Mouse (Mus musculus) retina, adult 2 months (tissue): ENCODE measurements at regions not wholly inside any gene's neighbourhood (a gene's known extent, or its start where the extent isn't known, plus 50 kb on each side); places are given as distances from the start of the nearest gene placed in this dataset.

Experiments used
- DNase-seq: peaks from one replicate; pipeline ENCODE4 v3.0.0-alpha.2; 2012; ENCODE audit warnings: low read depth, low spot score

DNA sequence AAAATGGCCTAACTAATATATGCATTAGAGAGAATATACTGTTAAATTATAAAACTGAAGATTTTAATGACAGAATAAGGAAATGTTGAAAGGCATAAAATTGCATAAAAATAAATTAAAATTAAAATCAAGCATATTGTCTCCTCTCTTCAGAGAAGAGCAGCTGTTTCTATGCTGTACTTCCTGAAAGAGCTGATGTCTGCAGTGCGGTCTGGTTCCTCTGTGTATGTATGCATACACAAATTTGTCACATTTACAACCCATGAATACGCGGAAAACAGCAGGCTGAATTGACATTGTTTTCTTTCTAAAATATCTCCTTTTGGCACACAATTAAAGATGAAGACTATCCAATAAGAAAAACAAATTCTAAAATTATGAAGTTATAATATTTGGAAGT lies 278.5 kb downstream of the Olfr1505 start:
- DNase-seq = no peak

DNA sequence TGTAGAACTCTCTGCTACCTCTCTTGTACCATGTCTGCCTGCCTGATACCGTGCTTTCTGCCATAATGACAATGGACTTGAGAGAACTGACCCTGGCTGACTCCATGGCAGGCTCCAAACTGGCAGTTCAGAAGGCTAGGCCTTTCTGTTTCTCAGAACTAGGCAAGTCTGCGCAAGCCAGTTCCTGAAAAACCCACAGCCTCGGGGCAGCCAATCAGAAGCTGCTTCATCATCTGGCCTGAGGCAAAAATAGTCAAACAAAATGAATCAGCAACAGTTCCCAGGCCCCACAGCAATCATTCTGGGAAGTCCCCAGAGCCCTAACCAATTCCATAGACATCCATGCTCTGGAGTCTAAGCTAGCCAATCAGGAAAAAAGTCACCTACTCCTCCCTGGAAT lies 284.5 kb downstream of the Olfr1505 start:
- no peak for DNase-seq

DNA sequence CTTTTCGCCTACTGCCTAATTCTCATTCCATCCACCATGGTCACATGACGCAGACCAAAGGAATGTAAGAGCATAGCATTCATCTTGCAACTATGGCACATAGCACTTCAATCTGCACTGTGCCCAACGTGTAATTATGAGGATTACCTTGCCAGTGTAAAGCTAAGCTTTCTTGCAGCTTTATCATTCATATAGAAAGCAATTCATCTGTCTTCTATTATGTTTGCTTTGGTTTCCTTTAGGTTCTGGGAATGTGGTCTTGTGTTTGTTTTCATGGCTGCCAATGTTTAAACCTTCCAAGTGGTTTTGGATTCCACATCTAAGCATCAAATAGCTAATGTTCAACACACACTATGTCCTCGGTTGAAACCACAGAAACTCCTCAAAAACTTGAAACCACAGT lies 307.2 kb downstream of the Olfr1505 start:
- DNase-seq = no peak

DNA sequence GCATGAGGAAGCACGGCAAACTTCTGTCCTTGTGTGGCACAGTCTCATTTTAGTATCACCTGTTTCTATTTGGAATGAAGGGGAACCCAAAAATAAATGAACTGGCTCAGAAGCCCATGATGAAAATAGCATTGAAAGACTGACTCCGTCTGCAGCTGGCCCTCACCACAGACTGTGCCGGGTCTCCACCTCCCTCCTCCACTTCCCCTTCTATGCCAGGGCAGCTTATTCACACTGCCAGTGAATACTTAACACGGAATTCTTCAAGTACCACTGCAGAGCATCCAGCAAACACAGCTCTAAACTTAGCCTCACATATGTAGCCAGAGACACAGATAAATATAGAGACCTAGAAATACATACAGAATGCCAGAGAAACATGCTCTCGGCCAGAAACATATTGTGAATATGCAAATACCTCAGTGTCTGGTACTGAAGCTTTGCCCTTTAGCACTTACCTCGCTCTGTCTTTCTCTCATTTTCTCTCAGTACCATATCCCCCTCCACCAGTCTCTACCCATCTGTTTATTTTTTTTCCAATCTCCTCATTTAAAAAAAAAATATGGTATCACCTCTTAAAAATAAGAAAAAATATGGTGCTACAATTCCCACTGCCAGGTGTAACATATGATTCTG lies 311.8 kb downstream of the Olfr1505 start:
- no peak for DNase-seq

DNA sequence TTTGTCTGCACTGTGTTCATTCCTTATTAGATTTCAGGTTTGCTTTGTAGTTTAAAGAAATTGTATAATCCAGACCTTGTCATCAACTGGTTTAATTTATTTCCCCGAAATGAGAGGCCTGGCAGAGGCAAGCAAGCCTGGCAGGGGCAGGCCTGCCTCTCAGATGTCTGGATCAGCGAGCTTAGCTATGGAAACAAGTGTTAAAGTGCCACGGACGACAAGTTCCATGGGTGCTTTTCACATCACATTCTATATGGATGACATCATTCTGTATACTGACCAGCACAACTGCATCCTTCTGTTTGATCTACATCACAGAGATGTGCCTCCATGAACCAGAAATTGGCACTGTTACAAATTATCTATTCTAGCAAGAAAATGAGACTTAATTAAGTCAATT lies 312.5 kb downstream of the Olfr1505 start:
- no peak for DNase-seq

DNA sequence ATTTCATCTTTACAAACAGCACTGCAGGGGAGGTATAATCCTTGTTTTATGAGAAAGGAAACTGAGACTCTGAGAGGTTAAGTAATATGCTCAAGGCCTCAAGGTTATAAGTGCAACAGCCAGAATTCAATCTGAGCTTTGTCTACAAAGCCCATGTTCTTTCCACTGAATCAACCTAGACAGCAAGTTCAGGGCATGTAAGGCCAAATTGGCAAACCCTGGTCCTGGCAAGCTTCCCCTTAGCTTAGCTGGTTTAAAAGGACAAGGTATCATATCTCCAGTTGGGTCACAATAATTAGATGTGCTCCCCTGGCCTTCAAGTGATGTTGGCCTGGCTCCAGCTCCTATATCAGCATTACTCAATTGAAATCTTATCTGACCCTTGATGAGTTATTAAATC lies 313.2 kb downstream of the Olfr1505 start:
- no peak for DNase-seq

DNA sequence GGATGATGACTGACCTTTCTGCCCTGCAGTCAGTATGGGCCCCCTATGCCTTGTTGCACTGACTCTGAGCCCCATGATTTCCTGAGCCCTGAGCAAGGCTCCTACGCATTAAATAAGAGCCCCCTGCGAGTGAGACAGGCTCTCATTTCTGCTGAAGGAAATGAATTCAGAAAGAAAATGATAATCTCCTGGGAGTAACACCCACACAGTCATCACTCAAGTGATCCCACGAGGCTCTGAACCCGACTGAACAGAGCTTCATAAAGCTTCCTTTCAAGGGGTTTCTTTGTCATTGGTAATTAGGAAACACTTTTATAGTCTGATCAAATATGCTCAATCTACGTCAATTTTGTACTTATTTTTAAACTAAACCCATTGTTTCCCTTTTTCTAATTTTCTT lies 330.2 kb downstream of the Olfr1505 start:
- DNase-seq = no peak

DNA sequence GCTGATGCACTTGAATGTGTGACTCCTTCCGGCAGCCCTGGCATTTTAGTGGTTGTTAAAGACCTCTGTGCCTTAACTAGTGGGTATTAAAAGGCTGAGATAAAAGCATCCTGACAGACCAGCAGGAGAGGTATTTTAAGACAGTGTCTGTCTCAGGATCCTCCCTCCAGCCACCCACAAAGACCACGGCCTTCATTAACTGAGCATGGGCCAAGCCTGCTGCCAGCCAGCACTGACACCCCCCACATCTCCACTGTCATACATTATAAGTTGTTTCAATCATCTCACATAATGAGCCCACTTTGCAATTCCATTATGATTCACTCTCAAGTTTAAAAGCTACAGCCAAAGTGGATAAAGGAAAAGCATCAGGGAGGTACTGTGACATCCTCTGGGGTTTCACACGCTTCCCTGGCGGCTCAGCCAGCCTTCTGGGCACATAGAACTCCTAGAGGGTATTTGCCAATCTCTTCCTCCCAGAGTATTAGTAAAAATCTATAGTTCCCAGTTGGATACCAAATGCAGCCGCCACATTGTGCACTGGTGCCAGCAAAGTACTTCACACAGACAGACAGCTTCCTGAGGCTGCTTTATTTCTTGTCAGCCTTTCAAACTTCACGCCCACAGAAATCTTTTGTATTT lies 333.8 kb downstream of the Olfr1505 start:
- no peak for DNase-seq

DNA sequence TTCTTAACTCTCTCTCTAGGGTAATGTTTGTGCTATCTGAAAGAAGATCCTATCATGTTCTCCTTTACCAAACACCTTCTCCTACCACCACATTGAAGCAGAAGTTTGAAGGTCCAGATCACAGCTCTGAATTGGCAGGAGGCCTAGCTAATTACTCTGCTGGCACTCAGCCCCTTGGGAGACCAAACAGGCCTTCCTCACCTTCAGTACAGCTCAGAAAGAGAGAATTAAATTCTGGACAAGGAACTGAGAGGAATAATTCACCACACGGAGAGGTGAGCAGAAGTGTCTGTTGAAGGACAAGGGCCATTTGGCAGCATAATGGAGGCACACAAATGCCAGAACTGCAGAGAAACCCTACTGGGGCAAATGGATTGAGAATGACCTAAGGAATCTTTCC lies 334.6 kb downstream of the Olfr1505 start:
- no peak for DNase-seq

DNA sequence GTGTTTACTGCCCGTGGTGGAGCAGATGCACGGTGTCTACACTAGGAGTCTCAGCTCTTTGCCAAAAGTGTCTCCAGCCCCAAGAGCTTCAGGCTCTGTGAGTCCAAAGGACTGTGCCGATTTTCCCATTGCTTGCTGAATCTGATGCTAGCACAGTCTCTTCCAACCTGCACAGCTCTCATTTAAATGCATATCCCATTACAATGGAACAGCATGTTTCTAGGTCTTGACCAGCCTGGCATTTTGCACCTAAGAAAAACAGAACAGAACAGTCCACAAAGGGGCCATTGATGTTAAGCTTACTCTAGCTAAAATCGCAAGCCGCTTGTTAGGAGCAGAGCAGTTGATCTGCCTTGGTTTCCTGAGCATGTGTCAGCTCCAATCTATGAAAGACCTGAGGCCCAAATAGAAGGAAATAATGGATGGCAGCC lies 339.2 kb downstream of the Tle4 start:
- DNase-seq = no peak

DNA sequence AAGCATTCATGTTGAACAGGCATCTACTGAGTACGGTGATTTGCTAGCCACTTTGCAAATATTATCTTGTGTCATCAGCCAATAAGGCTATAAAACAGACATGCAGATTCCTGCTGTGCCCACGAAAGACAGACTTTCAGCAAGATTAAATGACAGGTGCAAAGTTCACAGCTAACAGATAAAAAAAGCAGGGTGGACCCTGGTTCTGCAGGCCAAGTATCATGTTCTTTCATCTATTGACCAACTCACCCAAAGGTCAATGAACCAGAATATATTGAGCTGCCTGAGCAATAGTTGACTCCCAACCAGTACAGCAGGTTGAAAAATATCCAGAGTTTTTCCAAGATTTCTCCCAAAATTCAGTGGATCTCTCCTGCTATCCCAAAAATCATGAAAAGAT lies 338.6 kb downstream of the Tle4 start:
- no peak for DNase-seq

DNA sequence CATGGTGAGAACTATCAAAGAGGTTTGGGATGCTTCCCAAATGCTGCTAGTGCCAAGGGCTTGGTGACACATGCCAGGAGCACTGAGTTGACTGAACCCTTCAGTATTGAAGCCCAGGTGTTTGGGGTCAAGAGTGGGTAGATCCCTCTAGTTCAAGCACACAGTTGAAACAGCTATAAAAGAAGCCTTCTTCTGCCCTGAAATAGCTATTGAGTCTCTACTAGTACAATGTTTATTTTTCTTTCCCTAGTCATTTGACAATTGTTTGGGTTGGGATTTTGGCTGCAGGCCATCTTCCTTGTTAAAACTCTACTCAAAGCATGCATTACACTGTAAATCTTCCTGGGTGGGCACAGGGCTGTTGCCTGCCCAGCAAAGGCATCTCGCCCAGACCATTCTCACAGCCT lies 308.5 kb downstream of the Tle4 start:
- DNase-seq = no peak

DNA sequence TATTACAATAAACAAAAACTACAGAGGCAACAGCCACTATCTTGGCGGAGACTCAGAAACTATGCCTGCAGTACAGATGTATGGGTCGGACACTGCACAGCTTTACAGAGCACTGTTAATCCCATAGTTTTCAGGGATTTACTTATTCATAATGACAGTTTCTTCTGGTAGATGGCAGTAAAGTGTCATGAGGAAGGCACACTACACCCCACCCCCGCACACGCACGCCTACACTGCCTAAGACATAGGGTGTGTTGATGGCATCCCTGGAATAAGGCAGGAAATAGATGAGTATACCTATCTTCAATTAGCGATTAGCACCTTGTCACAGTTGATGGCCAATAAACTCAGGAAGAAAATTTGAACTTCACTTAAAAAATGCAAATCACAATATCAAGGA lies 306.9 kb downstream of the Tle4 start:
- DNase-seq = no peak

DNA sequence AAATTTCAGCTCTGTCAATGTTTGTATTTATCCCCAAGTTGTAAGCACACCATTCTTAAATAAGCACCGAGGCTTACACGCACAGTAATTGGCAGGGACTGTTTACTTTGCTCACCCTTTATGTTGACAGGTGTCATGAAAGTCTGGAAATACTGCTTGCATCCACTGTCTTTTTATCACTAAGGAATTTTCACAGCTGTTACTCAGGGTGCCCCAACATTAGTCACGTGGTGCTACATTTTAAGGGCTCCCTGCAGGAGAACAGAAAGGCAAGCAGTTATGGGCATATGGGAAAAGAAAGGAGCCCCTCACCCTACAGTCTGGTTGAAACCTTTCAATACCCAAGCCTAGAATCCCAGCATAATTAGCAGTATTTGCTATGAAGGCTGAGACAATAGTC lies 304.7 kb downstream of the Tle4 start:
- no peak for DNase-seq

DNA sequence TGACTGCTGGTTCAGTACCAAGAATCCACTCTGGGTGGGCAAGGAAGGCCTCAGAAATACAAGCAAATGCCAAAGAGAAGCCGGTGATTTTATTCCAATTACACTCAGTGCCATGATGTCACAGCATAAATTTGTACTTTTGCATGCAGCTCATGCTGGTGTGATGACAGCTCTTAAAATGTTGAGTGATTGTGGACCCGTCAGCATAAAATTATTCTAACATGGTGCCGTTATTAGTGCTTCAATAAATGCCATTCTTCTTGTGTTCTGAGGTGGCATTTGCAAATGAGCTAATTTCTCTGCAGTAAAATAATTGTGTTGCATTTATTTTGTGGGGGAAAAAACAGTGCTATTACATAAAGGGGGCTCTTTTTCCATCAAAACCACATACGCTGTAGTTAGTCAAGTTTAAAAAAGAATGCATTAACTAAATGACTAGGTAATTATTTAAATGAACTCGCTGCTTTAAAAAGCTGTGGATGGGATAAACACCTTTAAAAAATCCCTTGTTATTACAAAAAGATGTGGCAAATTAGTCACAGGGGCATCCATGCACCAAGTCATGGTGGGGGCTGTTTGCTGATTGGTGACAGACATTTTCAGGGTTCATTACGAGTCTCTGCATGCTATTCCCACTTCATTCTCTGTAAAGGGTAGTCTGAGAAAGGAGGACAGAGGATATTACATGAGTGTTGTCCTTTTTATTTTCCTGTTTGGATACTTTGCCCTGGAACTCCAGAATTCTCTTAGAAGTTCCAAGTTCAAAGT lies 296.5 kb downstream of the Tle4 start:
- DNase-seq = no peak

DNA sequence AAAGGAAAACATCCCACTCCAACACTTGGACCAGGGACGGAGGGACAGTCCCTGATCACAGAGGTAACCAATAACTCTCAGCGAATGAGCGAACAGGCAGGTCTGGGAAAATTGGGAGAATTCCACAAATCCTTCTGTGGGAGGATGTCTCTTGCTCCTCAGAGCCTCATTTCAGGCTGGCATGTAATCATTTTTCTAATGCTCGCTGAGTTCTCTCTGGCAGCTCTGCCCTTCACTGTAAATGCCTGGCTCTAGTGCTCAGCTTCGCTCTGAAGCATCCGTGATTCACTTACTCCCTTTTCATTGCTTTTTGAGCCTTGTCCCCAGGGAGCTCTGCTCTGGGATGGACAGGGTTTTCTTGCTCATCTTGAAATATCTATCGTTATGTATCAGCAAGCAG lies 283.6 kb downstream of the Tle4 start:
- no peak for DNase-seq

DNA sequence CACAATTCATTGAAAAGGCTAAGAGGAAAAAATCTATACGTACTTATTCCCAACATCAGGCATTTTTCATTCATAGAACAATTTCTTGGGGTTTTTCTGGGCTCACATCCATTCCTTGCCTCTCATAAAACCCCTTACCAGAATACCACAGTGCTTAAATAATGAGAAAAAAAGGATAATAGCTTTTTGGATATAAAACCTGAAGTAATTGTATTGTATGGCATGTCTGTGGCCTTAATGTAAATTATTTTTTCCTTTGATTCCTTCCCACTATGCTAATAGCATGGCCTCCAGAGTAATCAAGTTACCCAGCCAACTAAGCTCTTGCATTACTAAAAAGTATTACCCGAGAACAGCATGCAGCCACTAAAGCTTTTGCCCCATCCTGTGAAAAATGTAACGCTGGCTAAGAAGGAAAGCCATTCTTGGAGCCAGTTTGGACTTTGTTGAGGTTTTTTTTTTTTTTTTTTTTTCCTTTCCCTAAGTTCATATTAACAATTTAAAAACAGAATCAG lies 278.1 kb downstream of the Tle4 start:
- DNase-seq = no peak

DNA sequence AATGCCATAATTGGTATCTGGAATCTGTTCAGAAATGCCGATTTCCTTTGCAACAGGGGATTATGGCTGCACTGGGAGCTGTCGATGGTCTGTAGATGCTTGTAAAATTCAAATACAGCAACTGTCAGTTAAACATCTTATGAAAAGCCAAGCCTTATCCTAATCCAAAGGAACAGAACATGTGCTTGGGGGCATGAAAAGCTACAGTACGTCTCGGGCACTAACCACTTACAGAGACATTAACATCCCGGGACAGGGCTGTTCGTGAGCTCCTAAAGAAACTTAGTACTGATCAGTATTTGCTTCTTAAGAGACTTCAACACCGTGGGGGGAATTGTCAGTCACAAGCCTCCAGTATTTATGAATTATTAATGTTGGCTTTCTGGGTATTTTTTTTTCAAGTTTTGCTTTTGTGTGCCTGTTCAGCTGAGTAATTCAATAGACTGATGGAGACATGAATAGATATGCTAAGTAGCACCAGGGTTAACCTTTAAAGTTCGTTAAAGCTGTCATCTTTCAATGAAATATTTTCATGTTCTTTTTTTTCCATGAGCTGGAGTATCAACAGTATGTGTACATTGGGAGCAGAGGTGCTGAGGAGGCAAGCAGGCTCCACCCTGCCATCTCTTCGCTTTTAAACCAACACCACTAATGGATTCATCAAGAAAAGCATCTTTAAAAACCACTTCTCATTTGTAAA lies 272.3 kb downstream of the Tle4 start:
- no peak for DNase-seq

DNA sequence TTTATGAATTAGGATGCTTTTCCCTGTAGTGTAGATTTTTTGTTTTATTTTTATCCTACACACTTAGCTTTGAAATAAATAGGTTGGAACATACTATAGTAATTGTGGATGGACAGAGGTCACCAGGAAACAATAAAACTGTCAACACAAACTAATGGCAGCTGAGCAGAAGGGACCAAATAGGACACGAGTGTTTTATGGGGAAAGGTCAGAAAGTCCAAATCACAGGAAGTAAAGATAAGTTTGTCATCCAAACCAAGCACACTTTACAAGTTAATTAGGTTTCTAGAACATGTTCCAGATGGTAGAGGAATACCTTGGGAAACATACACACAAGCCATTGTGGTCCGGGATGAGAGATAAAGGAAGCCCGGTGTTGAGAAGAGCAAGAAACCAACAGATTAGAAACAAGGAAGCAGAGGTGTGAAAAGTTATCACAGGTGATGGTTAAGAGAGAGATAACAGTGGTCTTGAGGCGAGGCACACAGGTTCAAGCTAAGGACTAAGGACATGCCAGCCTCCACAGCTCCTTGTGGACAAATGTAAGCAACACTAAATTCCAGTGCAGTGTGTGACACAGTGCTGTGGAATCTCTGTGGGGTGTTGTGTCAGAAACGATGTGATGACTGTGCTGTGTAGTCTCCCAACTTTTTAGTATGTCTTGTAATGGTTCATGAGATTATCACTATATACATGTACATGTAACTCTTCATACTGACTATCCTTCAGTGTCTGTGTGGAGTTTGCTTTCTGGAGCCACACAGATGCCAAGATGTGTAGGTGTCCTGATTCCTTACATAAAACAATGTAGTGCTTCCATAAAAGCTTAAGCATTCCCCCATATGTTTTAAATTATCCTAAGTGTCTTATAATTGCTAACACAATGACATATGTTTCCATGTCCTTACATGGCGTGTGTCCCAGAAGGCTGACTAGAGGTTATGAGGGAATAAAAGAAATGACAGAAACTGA lies 264.5 kb downstream of the Tle4 start:
- DNase-seq = no peak

DNA sequence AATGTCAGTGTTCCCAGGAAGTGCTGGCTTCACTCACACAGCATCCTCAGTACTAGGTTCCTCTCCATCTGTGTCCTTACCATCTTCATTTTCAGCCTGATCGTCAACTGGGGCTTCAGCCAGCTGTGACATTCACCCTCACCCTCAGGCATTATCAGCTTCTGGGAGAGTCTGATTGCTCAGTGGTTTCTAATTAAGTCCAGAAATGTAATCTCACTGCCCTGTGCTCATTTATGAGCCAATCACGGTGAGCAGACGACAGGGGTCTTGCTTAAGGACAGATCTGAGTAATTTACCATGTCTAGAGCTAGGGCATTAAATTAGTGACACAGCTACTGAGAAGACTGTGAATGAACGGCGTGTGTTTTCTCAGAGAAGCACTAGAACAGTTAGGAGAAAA lies 260.8 kb downstream of the Tle4 start:
- DNase-seq = no peak

DNA sequence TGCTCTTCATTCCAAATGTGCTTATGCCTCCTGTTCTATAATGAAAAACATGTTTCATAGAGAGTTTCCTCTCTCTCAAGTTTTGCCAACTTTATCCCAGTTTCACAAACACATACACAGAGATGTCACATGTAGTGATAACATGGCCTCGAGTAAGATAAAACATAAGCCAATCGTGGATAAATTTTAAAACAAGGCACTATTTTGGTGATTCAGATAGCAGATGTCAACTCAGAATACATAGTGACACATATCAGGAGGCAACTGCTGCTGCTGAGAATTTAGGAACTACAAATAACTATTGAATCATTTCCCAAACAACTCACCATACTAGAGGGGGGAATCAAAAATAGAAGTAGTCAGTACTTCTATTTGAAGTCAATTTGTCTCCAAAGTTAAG lies 257.1 kb downstream of the Tle4 start:
- no peak for DNase-seq
